Mouse (Mus musculus): Measurements from ENCODE around the gene Egf. TPM values are rescaled to one million over a fixed set of nuclear protein-coding genes. Genes with fewer than 3 reads are reported as not detected.
A peak's percentile ranks its signal among the peaks of the same experiment; 100 is the strongest.

Egf gene
- 1.3 and 2.3 TPM in 2 replicates for total RNA-seq (2014; rRNA removed)
- polyA plus RNA-seq (2015; fragmentation: Nextera tagmentation; extraction: Ambion mirVana), result 0.94 and 1.2 TPM in 2 replicates

- Histone ChIP-seq H3K27ac (ENCODE audit: low read depth, low read length) (no peak within 1 kb of the TSS), H3K36me3 (ENCODE audit: insufficient read depth, low read length) (no peaks in the 10 kb centered on the region), H3K9ac (replicated peaks; ENCODE audit: low read length, poor library complexity, severe bottlenecking) (no peak within 1 kb of the TSS; the same call in 1 of the 2 replicates), H3K4me2 (ENCODE audit: low read depth, low read length, poor library complexity, severe bottlenecking) (peak within 1 kb of the TSS; percentile 51), H3K4me3 (ENCODE audit: low read depth, low read length) (peak within 1 kb of the TSS; percentile 30), H3K9me3 (ENCODE audit: low read length) (no peaks in the 10 kb centered on the region), H3K4me1 (ENCODE audit: insufficient read depth, low read length) (0 out of 2 replicates have a peak, but pooled peaks cover 3% of the 10 kb centered on the region), H3K27me3 (ENCODE audit: insufficient read depth, low read length) (no peaks in the 10 kb centered on the region)
- no peak for TF ChIP-seq CTCF (IDR thresholded peaks at IDR 0.05)
- WGBS, result 8% methylated on average over 20 of the region's 20 CpGs
- ATAC-seq (ENCODE audit: low FRiP score) (peak; percentile 60; the same call in 1 of the 2 replicates), DNase-seq (ENCODE audit: low spot score) (peak; percentile 14)
Measured at GRCm38 (mm10) chr3:129754650-129755604, at the start of gene Egf. Gene Egf, minus strand, starts transcription at chr3:129755316.

GRCm38 (mm10) chr3:129803765-129804164 is 48.6 kb upstream of the Egf start, which contains the start of gene Lrit3:
Gene Lrit3, minus strand, starts transcription at chr3:129804030.
- Histone ChIP-seq H3K4me1 (ENCODE audit: insufficient read depth, low read length) (no peaks in the 10 kb centered on the region), H3K27ac (ENCODE audit: low read depth, low read length) (no peak within 1 kb of the TSS), H3K4me3 (ENCODE audit: low read depth, low read length) (no peak within 1 kb of the TSS), H3K4me2 (ENCODE audit: low read depth, low read length, poor library complexity, severe bottlenecking) (no peak within 1 kb of the TSS), H3K27me3 (ENCODE audit: insufficient read depth, low read length) (no peaks in the 10 kb centered on the region), H3K36me3 (ENCODE audit: insufficient read depth, low read length) (no peaks in the 10 kb centered on the region), H3K9me3 (ENCODE audit: low read length) (no peaks in the 10 kb centered on the region), H3K9ac (replicated peaks; ENCODE audit: low read length, poor library complexity, severe bottlenecking) (no peak within 1 kb of the TSS)
- no peak for TF ChIP-seq CTCF (IDR thresholded peaks at IDR 0.05)
- WGBS, result 80% methylated on average over 10 of the region's 10 CpGs
- ATAC-seq (ENCODE audit: low FRiP score) (no peak), DNase-seq (ENCODE audit: low spot score) (no peak)

- no peak for TF ChIP-seq CTCF (IDR thresholded peaks at IDR 0.05)
- no peak overlapping the region for H3K9ac ChIP-seq (replicated peaks; ENCODE audit: low read length, poor library complexity, severe bottlenecking)
- no peaks in the 10 kb centered on the region for H3K4me1 ChIP-seq (ENCODE audit: insufficient read depth, low read length)
- no peak overlapping the region for H3K4me3 ChIP-seq (ENCODE audit: low read depth, low read length)
- no peak overlapping the region for H3K27ac ChIP-seq (ENCODE audit: low read depth, low read length)
- WGBS, result 79% methylated on average over 2 of the region's 2 CpGs
- no peak for DNase-seq (ENCODE audit: low spot score)
- ATAC-seq (ENCODE audit: low FRiP score), result no peak
- H3K27me3 ChIP-seq (ENCODE audit: insufficient read depth, low read length), result no peaks in the 10 kb centered on the region
- H3K9me3 ChIP-seq (ENCODE audit: low read length), result no peaks in the 10 kb centered on the region
- no peak overlapping the region for H3K4me2 ChIP-seq (ENCODE audit: low read depth, low read length, poor library complexity, severe bottlenecking)
- no peaks in the 10 kb centered on the region for H3K36me3 ChIP-seq (ENCODE audit: insufficient read depth, low read length)
Measured at GRCm38 (mm10) chr3:129799011-129799410, 43.9 kb upstream of the Egf start.

- TF ChIP-seq CTCF (IDR thresholded peaks at IDR 0.05), result no peak
- no peak overlapping the region for H3K9ac ChIP-seq (replicated peaks; ENCODE audit: low read length, poor library complexity, severe bottlenecking)
- no peaks in the 10 kb centered on the region for H3K36me3 ChIP-seq (ENCODE audit: insufficient read depth, low read length)
- H3K4me2 ChIP-seq (ENCODE audit: low read depth, low read length, poor library complexity, severe bottlenecking), result no peak overlapping the region
- 83% methylated on average over 11 of the region's 11 CpGs for WGBS
- DNase-seq (ENCODE audit: low spot score) (no peak), ATAC-seq (ENCODE audit: low FRiP score) (no peak; the same call in 1 of the 2 replicates)
- H3K27ac ChIP-seq (ENCODE audit: low read depth, low read length), result no peak overlapping the region
- H3K4me1 ChIP-seq (ENCODE audit: insufficient read depth, low read length), result no peaks in the 10 kb centered on the region
- H3K27me3 ChIP-seq (ENCODE audit: insufficient read depth, low read length), result no peaks in the 10 kb centered on the region
- no peak overlapping the region for H3K4me3 ChIP-seq (ENCODE audit: low read depth, low read length)
- H3K9me3 ChIP-seq (ENCODE audit: low read length), result no peaks in the 10 kb centered on the region
Measured at GRCm38 (mm10) chr3:129798551-129798950, 43.4 kb upstream of the Egf start.

GRCm38 (mm10) chr3:129797341-129797740 is 42.2 kb upstream of the Egf start:
- no peak overlapping the region for H3K4me3 ChIP-seq (ENCODE audit: low read depth, low read length)
- ATAC-seq (ENCODE audit: low FRiP score), result no peak
- no peak overlapping the region for H3K9ac ChIP-seq (replicated peaks; ENCODE audit: low read length, poor library complexity, severe bottlenecking)
- no peaks in the 10 kb centered on the region for H3K4me1 ChIP-seq (ENCODE audit: insufficient read depth, low read length)
- TF ChIP-seq CTCF (IDR thresholded peaks at IDR 0.05), result no peak
- no peaks in the 10 kb centered on the region for H3K36me3 ChIP-seq (ENCODE audit: insufficient read depth, low read length)
- no peak overlapping the region for H3K27ac ChIP-seq (ENCODE audit: low read depth, low read length)
- no peaks in the 10 kb centered on the region for H3K27me3 ChIP-seq (ENCODE audit: insufficient read depth, low read length)
- DNase-seq (ENCODE audit: low spot score), result no peak
- H3K4me2 ChIP-seq (ENCODE audit: low read depth, low read length, poor library complexity, severe bottlenecking), result no peak overlapping the region
- 80% methylated on average over 5 of the region's 5 CpGs for WGBS
- H3K9me3 ChIP-seq (ENCODE audit: low read length), result no peaks in the 10 kb centered on the region

GRCm38 (mm10) chr3:129793801-129794200 is 38.7 kb upstream of the Egf start:
- no peaks in the 10 kb centered on the region for H3K36me3 ChIP-seq (ENCODE audit: insufficient read depth, low read length)
- no peak overlapping the region for H3K4me2 ChIP-seq (ENCODE audit: low read depth, low read length, poor library complexity, severe bottlenecking)
- no peak for TF ChIP-seq CTCF (IDR thresholded peaks at IDR 0.05)
- no peaks in the 10 kb centered on the region for H3K9me3 ChIP-seq (ENCODE audit: low read length)
- H3K4me1 ChIP-seq (ENCODE audit: insufficient read depth, low read length), result no peaks in the 10 kb centered on the region
- WGBS, result 93% methylated on average over 5 of the region's 5 CpGs
- no peak overlapping the region for H3K4me3 ChIP-seq (ENCODE audit: low read depth, low read length)
- no peak overlapping the region for H3K27ac ChIP-seq (ENCODE audit: low read depth, low read length)
- H3K9ac ChIP-seq (replicated peaks; ENCODE audit: low read length, poor library complexity, severe bottlenecking), result no peak overlapping the region
- no peak for ATAC-seq (ENCODE audit: low FRiP score)
- no peaks in the 10 kb centered on the region for H3K27me3 ChIP-seq (ENCODE audit: insufficient read depth, low read length)
- no peak for DNase-seq (ENCODE audit: low spot score)
